Mouse (Mus musculus) heart, embryonic 14.5 days (tissue): Measurements from ENCODE around the gene Ric8b. TPM values are rescaled to one million over a fixed set of nuclear protein-coding genes. Genes with fewer than 3 reads are reported as not detected.

Source experiments
- ATAC-seq: fragments of 200-750 bp; cut with Nextera tagmentation; 2 replicates; pipeline ENCODE4 v1.8.0; 2017; ENCODE audit warnings: low read depth, moderate TSS enrichment; ENCODE audit not compliant: insufficient number of reproducible peaks, insufficient read depth, low FRiP score
- H3K27ac ChIP-seq, 2 experiments: fragments of 200-500 bp in 1 of 2; fragments of 300-500 bp in 1 of 2; sonication (generic) in 1 of 2; replicated peaks in 1 of 2; 2 replicates each; pipeline ENCODE4 v1.5.1; 2012 to 2014; ENCODE audit warnings: low read depth in 2 of 2, low read length in 2 of 2, control low read depth in 1 of 2, mild to moderate bottlenecking in 1 of 2, mixed read lengths in 1 of 2; ENCODE audit not compliant: control insufficient read depth in 1 of 2, insufficient read depth in 1 of 2
- H3K27me3 ChIP-seq: fragments of 300-500 bp; sonication (generic); 2 replicates; pipeline ENCODE4 v1.6.1; 2014; ENCODE audit warnings: mild to moderate bottlenecking, low read length, control low read depth; ENCODE audit not compliant: control insufficient read depth, insufficient read depth
- H3K36me3 ChIP-seq: fragments of 300-500 bp; sonication (generic); 2 replicates; pipeline ENCODE4 v1.6.1; 2014; ENCODE audit warnings: mild to moderate bottlenecking, control low read depth, low read length, mixed read lengths; ENCODE audit not compliant: control insufficient read depth, insufficient read depth
- H3K4me1 ChIP-seq, 2 experiments: fragments of 200-500 bp in 1 of 2; fragments of 300-500 bp in 1 of 2; sonication (generic) in 1 of 2; 2 replicates each; pipeline ENCODE4 v1.6.1; 2012 to 2014; ENCODE audit warnings: low read length in 2 of 2, control low read depth in 1 of 2, mixed read lengths in 1 of 2; ENCODE audit not compliant: control insufficient read depth in 2 of 2, insufficient read depth in 2 of 2
- H3K4me2 ChIP-seq: fragments of 300-500 bp; sonication (generic); 2 replicates; pipeline ENCODE4 v1.6.1; 2014; ENCODE audit warnings: mild to moderate bottlenecking, low read length
- H3K4me3 ChIP-seq, 2 experiments: fragments of 200-500 bp in 1 of 2; fragments of 300-500 bp in 1 of 2; sonication (generic) in 1 of 2; 2 replicates each; pipeline ENCODE4 v1.5.1; 2012 to 2014; ENCODE audit warnings: low read length in 2 of 2, mild to moderate bottlenecking in 2 of 2, control low read depth in 1 of 2, low read depth in 1 of 2, moderate library complexity in 1 of 2; ENCODE audit not compliant: control insufficient read depth in 1 of 2, insufficient read depth in 1 of 2
- H3K9ac ChIP-seq: fragments of 300-500 bp; sonication (generic); 2 replicates; pipeline ENCODE4 v1.6.1; 2014; ENCODE audit warnings: mild to moderate bottlenecking, low read length
- H3K9me3 ChIP-seq: fragments of 300-500 bp; sonication (generic); 2 replicates; pipeline ENCODE4 v1.6.1; 2016; ENCODE audit warnings: low read length, control low read depth; ENCODE audit not compliant: control insufficient read depth
- WGBS: fragments of 180-500 bp; shearing (Covaris S2); extraction: QIAGEN DNeasy Blood & Tissue Kit; methylation state at CpG from one replicate; pipeline ENCODE4 v1.1.7; 2014; 5-methylcytosine and 5-hydroxymethylcytosine counted together
- polyA plus RNA-seq: library from polyadenylated mRNA; unstranded; fragments of >200 nt; fragmentation: Nextera tagmentation; extraction: Ambion mirVana; gene quantifications from 2 replicates; pipeline ENCODE4 v1.2.1, GENCODE M21; 2014

The Ric8b gene
- polyA plus RNA-seq, 1 experiment from 2014 or later, result 17.2 TPM

- H3K9ac ChIP-seq, result no peak overlapping the region
- 91% methylated on average over 6 of the region's 7 CpGs for WGBS
- H3K36me3 ChIP-seq, result peaks cover 57% of the 10 kb centered on the region
- no peaks in the 10 kb centered on the region for H3K9me3 ChIP-seq
- no peak for ATAC-seq
- no peaks in the 10 kb centered on the region; a peak in 1 of 4 replicates for H3K4me1 ChIP-seq
- no peak overlapping the region for H3K4me2 ChIP-seq
- H3K27me3 ChIP-seq, result no peaks in the 10 kb centered on the region
- no peak overlapping the region for H3K4me3 ChIP-seq
- H3K27ac ChIP-seq, result no peak overlapping the region
Observed at GRCm38 (mm10) chr10:84982675-84983074, 65.3 kb downstream of the Ric8b start.

- peaks cover 57% of the 10 kb centered on the region for H3K36me3 ChIP-seq
- no peak overlapping the region for H3K9ac ChIP-seq
- no peaks in the 10 kb centered on the region for H3K27me3 ChIP-seq
- 79% methylated on average over 9 of the region's 9 CpGs for WGBS
- no peak overlapping the region for H3K27ac ChIP-seq
- H3K9me3 ChIP-seq, result no peaks in the 10 kb centered on the region
- no peak for ATAC-seq
- H3K4me3 ChIP-seq, result no peak overlapping the region
- H3K4me2 ChIP-seq, result no peak overlapping the region
- H3K4me1 ChIP-seq, result no peaks in the 10 kb centered on the region; a peak in 1 of 4 replicates
Observed at GRCm38 (mm10) chr10:84985956-84986355, 68.5 kb downstream of the Ric8b start.

DNA sequence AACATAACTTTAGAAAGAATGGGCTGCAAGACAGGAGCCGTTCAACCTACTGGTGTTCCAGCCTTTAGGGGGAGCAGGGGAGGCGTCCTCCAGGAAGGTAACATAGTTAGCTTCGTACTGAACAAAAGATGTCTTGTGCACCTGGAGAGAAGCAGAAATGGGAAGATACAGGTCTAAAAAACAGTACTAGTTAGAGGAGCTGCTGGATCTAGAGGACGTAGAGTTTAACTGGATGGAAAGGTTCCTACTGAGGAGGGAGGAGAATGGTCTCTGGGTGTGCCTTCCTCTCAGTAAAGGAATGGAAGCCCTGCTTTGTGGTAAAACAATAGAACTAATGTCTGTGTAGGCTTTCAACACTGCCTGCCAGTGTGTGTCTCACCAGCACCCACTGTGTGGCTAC, 70.2 kb downstream of the Ric8b start:
- peaks cover 54% of the 10 kb centered on the region for H3K36me3 ChIP-seq
- H3K9ac ChIP-seq, result no peak overlapping the region
- no peaks in the 10 kb centered on the region for H3K27me3 ChIP-seq
- no peak for ATAC-seq
- no peaks in the 10 kb centered on the region for H3K9me3 ChIP-seq
- H3K4me1 ChIP-seq, result no peaks in the 10 kb centered on the region; a peak in 1 of 4 replicates
- WGBS, result 81% methylated on average over 4 of the region's 4 CpGs
- no peak overlapping the region for H3K4me3 ChIP-seq
- no peak overlapping the region for H3K4me2 ChIP-seq
- no peak overlapping the region for H3K27ac ChIP-seq

- Histone ChIP-seq H3K9ac (no peak overlapping the region), H3K4me1 (no peaks in the 10 kb centered on the region; a peak in 1 of 4 replicates), H3K27me3 (no peaks in the 10 kb centered on the region), H3K9me3 (no peaks in the 10 kb centered on the region), H3K4me2 (no peak overlapping the region), H3K36me3 (peaks cover 52% of the 10 kb centered on the region), H3K4me3 (no peak overlapping the region), H3K27ac (no peak overlapping the region)
- WGBS, result 69% methylated on average over 4 of the region's 4 CpGs
- ATAC-seq, result no peak
Observed at GRCm38 (mm10) chr10:84988650-84989049, 71.2 kb downstream of the Ric8b start.

GRCm38 (mm10) chr10:84994346-84994745, 76.9 kb downstream of the Ric8b start:
- Histone ChIP-seq H3K4me3 (no peak overlapping the region), H3K4me2 (no peak overlapping the region), H3K9ac (no peak overlapping the region), H3K27me3 (no peaks in the 10 kb centered on the region), H3K4me1 (peaks cover 10 to 22% of the 10 kb centered on the region in 2 experiments), H3K36me3 (peaks cover 36% of the 10 kb centered on the region), H3K27ac (no peak overlapping the region), H3K9me3 (no peaks in the 10 kb centered on the region)
- no peak for ATAC-seq
- WGBS, result 92% methylated on average over 4 of the region's 4 CpGs

DNA sequence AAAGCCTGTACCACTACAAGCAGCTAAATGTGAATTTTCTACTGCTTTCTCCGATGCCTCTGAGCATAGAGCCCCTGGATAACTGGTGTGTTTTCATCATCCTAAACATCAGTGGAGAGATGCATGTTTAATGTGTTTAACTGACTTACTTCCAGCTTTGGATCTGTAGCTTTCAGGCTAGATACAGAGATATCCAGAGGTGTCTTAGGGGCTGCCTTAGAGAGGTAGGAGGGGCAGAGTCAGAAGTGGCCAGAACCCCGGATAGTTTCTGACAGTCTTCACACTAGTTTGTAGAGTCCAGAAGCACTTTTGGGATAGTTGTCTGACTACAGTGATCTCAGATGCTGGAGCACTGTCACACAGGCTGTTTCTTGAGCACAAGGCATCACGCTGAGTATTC, 77.6 kb downstream of the Ric8b start:
- Histone ChIP-seq H3K4me3 (no peak overlapping the region), H3K27me3 (no peaks in the 10 kb centered on the region), H3K4me1 (peaks cover 11 to 22% of the 10 kb centered on the region in 2 experiments), H3K36me3 (peaks cover 30% of the 10 kb centered on the region), H3K27ac (no peak overlapping the region), H3K9ac (no peak overlapping the region), H3K9me3 (no peaks in the 10 kb centered on the region), H3K4me2 (no peak overlapping the region)
- ATAC-seq, result no peak
- WGBS, result 90% methylated on average over 3 of the region's 3 CpGs

DNA sequence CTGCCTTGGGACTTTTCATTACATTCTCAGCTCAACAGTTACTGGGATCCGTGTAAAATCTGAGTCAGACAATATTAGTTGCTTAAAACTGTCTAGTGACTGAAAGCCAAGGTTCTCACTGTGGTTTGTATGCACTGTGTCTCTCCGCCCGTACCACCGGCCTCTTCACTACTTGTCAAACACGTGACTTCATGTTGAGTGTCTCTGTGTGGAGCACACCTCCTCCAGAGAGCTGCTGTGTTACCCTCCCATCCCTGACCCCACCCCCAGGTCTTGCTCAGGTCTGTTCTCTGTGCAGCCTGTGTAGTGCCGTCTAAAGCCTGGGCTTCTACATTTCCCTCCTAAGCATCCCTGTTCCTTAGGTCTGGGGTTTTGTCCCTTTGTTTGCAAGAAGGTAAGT, 79.0 kb downstream of the Ric8b start:
- Histone ChIP-seq H3K36me3 (peaks cover 26% of the 10 kb centered on the region), H3K9ac (no peak overlapping the region), H3K4me2 (no peak overlapping the region), H3K27me3 (no peaks in the 10 kb centered on the region), H3K9me3 (no peaks in the 10 kb centered on the region), H3K4me1 (peaks cover 11 to 22% of the 10 kb centered on the region in 2 experiments), H3K27ac (no peak overlapping the region), H3K4me3 (no peak overlapping the region)
- WGBS, result 63% methylated on average over 6 of the region's 6 CpGs
- no peak for ATAC-seq

DNA sequence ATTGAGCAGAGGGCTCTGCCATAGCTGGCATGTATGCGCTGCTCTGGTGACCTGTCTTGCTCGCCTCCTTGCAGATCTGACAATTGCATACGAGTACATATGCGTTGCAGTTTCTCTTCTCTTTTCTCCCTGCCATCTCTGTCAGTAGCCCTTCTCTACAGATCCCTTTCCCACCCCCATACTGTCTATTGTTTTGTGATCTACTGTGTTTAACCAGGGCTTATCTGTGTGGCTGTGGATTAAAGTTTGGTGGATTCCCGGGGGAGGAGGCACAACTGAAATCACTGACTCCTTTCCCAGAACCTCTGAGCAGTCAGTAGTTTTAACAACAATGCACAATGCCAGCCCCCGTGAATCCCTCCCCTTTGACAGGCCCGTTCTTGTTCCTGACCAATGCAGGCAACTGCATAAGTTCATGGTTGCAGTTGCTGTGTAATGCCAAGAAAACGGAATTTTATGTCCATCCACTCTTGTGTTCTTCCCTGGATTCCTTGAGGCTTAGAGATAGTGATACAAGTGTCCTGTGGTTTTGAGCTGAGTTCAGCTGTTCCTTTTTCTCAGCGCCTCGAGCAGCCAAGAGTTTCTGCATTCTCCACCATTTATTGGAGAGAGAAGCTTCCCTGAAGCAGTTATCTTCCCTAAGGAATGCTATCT, 80.3 kb downstream of the Ric8b start:
- 48% methylated on average over 10 of the region's 10 CpGs for WGBS
- H3K4me3 ChIP-seq, result no peak overlapping the region
- peaks cover 24% of the 10 kb centered on the region for H3K36me3 ChIP-seq
- H3K9ac ChIP-seq, result 0 out of 2 replicates have a peak overlapping the region, but pooled peaks have one; percentile 12
- H3K27ac ChIP-seq, result 0 out of 4 replicates have a peak overlapping the region, but pooled peaks have one; percentile 6 to 27
- no peaks in the 10 kb centered on the region for H3K27me3 ChIP-seq
- ATAC-seq, result peak; percentile 13; the same call in 1 of the 2 replicates
- no peak overlapping the region for H3K4me2 ChIP-seq
- H3K9me3 ChIP-seq, result no peaks in the 10 kb centered on the region
- H3K4me1 ChIP-seq, result peaks cover 11 to 32% of the 10 kb centered on the region in 2 experiments
